Mouse (Mus musculus): ENCODE measurements at regions not wholly inside any gene's neighbourhood (a gene's known extent, or its start where the extent isn't known, plus 50 kb on each side); places are given as distances from the start of the nearest gene placed in this dataset.

- TF ChIP-seq CTCF (IDR thresholded peaks at IDR 0.05; ENCODE audit: low read depth, low read length) (no peak), POLR2A (IDR thresholded peaks at IDR 0.05; ENCODE audit: borderline replicate concordance, low read depth, low read length) (no peak)
Observed at GRCm38 (mm10) chr14:76902962-76903757, 133.4 kb upstream of the Ccdc122 start.

All from bone marrow macrophage, adult 2 months (primary cell).